Mouse (Mus musculus): ENCODE measurements around the gene Csrp1. TPM values are rescaled to one million over a fixed set of nuclear protein-coding genes. Genes with fewer than 3 reads are reported as not detected.

Csrp1 gene
- polyA plus RNA-seq (2014; fragmentation: Illumina TruSeq; extraction: RNeasy Lipid Tissue Mini Kit (QIAGEN cat#74804); ENCODE audit: low read depth, low replicate concordance) = 20.7 TPM

GRCm38 (mm10) chr1:135719983-135720382 is at the start of gene Csrp1:
Csrp1 (plus strand) TSS chr1:135720061.

DNA sequence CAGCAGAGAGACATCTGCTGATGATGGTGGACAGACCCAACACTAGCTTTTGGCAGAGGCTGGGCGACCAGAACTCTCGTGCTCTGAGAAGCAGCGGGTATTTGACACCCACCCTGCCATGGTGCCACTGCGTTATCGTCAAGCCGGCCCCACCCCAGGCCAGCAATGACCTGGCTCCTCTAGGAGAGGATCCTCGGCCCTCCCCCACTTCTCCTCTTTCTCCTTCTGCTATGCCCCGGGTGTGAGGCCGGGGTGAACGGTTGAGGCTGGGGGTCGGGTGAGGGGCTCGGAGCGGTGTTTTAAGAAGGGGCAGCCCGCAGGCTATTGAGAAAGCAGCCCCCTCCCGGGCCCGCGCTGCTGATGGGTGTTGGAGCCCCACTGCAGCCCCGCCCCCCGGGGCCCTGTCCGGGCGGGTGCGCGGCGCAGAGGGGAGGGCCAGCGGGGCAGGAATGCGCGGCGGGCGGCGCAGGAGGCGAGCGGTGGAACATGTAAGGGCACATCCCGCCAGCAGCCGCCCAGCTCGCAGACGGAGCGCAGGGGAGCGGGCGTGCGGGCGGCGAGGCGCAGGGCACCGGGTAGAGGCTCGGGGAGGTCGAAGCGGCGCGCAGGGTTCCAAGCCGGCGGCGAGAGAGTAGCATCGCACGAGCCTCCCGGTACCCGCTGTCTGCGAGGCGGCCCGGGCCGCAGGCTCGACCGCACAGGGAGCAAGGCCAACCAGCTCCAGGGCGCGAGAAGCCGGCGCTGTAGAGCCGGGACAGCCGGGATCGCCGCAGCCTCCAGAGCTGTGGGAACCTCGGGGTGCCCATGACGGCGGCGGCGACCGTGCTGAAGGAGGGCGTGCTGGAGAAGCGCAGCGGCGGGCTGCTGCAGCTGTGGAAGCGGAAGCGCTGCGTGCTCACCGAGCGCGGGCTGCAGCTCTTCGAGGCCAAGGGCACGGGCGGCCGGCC is 46.1 kb downstream of the Csrp1 start, which contains the start of gene Phlda3:
Gene Phlda3 (plus strand): TSS at position 475 of the 947 bp plus-strand sequence.

DNA sequence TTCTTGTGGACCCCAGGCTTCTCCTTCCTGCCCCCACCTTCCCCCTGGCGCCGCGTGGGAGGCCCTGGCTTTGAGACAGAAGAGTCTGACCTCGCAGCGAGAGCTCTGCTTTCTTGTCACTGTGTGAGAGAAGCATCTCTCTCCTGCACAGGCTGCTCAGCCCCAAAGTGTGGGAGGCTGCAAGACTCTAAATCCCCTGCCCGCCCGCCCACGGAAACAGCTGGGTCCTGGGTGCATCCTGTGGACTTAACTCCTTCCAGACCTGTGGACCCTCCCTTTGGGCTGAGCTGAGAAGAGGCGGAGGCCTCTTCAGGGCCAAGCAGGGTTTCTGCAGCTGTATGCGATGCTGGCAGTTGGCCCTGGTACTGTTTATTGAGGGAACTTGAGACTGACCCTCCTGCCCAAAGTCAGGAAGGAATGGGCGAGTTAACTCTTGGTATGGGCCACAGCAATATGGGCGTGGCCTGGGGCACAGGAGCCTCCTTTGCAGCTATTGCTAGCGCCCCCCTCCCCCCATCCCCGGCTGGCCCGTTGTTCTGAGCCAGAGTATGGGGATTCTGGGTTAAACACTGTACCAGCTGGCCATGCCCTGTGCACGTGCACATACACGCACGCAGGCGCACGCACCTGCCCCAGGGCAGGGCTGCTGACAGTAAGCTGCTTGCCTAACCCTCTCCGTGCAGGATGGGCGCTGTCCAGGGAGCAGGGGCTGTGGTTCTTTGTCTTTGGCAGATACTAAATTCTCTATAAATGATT is 59.1 kb downstream of the Csrp1 start, which contains the start of gene Tnni1:
Gene Tnni1 (plus strand): TSS at position 655 of the 756 bp plus-strand sequence.

Other genes with a start within 250 kb of the Csrp1 start
- gene Nav1, start 112.8 kb upstream of the Csrp1 start, polyA plus RNA-seq (2014; fragmentation: Illumina TruSeq; extraction: RNeasy Lipid Tissue Mini Kit (QIAGEN cat#74804); ENCODE audit: low read depth, low replicate concordance) = 3.2 TPM
- 0.89 TPM for gene Phlda3, start 46.1 kb downstream of the Csrp1 start, polyA plus RNA-seq (2014; fragmentation: Illumina TruSeq; extraction: RNeasy Lipid Tissue Mini Kit (QIAGEN cat#74804); ENCODE audit: low read depth, low replicate concordance)
- not detected for gene Tnni1, start 59.4 kb downstream of the Csrp1 start, polyA plus RNA-seq (2014; fragmentation: Illumina TruSeq; extraction: RNeasy Lipid Tissue Mini Kit (QIAGEN cat#74804); ENCODE audit: low read depth, low replicate concordance)
- gene Lad1, start 98.5 kb downstream of the Csrp1 start, polyA plus RNA-seq (2014; fragmentation: Illumina TruSeq; extraction: RNeasy Lipid Tissue Mini Kit (QIAGEN cat#74804); ENCODE audit: low read depth, low replicate concordance) = 8.3 TPM
- not detected for gene Tnnt2, start 116.3 kb downstream of the Csrp1 start, polyA plus RNA-seq (2014; fragmentation: Illumina TruSeq; extraction: RNeasy Lipid Tissue Mini Kit (QIAGEN cat#74804); ENCODE audit: low read depth, low replicate concordance)
- not detected for gene Pkp1, start 199.1 kb downstream of the Csrp1 start, polyA plus RNA-seq (2014; fragmentation: Illumina TruSeq; extraction: RNeasy Lipid Tissue Mini Kit (QIAGEN cat#74804); ENCODE audit: low read depth, low replicate concordance)